Mouse (Mus musculus) heart, adult 2 months (tissue): Measurements from ENCODE around the gene Kat6b. TPM values are rescaled to one million over a fixed set of nuclear protein-coding genes. Genes with fewer than 3 reads are reported as not detected.

Experiments used
- DNase-seq, 2 experiments: peaks; one replicate each; pipeline ENCODE4 v3.0.0; 2021
- H3K27ac ChIP-seq: fragments of 200-600 bp; 2 replicates; pipeline ENCODE4 v1.8.1; 2022
- H3K27me3 ChIP-seq: fragments of 200-500 bp; 2 replicates; pipeline ENCODE4 v1.6.1; 2012; ENCODE audit warnings: mild to moderate bottlenecking, low read length, inconsistent platforms, mixed read lengths; ENCODE audit not compliant: control insufficient read depth, insufficient read depth
- H3K36me3 ChIP-seq: fragments of 200-500 bp; 2 replicates; pipeline ENCODE4 v1.6.1; 2012; ENCODE audit warnings: low read length, inconsistent platforms; ENCODE audit not compliant: control insufficient read depth, insufficient read depth
- H3K4me1 ChIP-seq: fragments of 200-500 bp; 2 replicates; pipeline ENCODE4 v1.6.1; 2011; ENCODE audit warnings: low read length; ENCODE audit not compliant: control insufficient read depth, insufficient read depth
- H3K4me3 ChIP-seq: fragments of 200-600 bp; 2 replicates; pipeline ENCODE4 v1.8.1; 2022
- H3K79me2 ChIP-seq: fragments of 200-500 bp; replicated peaks from 2 replicates; pipeline ENCODE4 v1.6.1; 2012; ENCODE audit warnings: mild to moderate bottlenecking, inconsistent platforms, low read length, moderate library complexity, mixed read lengths; ENCODE audit not compliant: control insufficient read depth, insufficient read depth
- H3K9ac ChIP-seq: fragments of 200-500 bp; 2 replicates; pipeline ENCODE4 v1.6.1; 2012; ENCODE audit warnings: low read depth, mild to moderate bottlenecking, control low read depth, inconsistent platforms, low read length, mixed read lengths
- CTCF ChIP-seq: fragments of 200-600 bp; IDR thresholded peaks from 2 replicates; pipeline ENCODE4 v1.8.1; 2022; ENCODE audit warnings: antibody characterized with exemption, mild to moderate bottlenecking, moderate library complexity
- EP300 ChIP-seq: fragments of 200-500 bp; IDR thresholded peaks from 2 replicates; pipeline ENCODE4 v1.6.1; 2011; ENCODE audit warnings: low read depth, low read length, control low read depth; ENCODE audit not compliant: insufficient read depth
- POLR2A ChIP-seq: fragments of 200-500 bp; IDR thresholded peaks from 2 replicates; pipeline ENCODE4 v1.6.1; 2011; ENCODE audit warnings: mild to moderate bottlenecking, low read depth, low read length, control low read depth; ENCODE audit not compliant: insufficient read depth
- WGBS: fragments of 180-500 bp; shearing (Covaris S2); methylation state at CpG from one replicate; pipeline ENCODE4 v1.1.7; 2018; 5-methylcytosine and 5-hydroxymethylcytosine counted together
- intact Hi-C: fragments of 180-260 bp; cut with DNase I; formaldehyde crosslinking; loops from one replicate; pipeline ENCODE4 v1.15.1; 2025
- polyA plus RNA-seq: library from polyadenylated mRNA; depleted of rRNA; stranded (reverse); fragments of >200 nt; gene quantifications from 2 replicates; pipeline ENCODE4 v1.2.3, GENCODE M21; 2012
- total RNA-seq, 2 experiments: library from RNA; stranded (reverse); gene quantifications; 2 replicates each; pipeline ENCODE4 v1.2.3; 2021

The Kat6b gene
- total and polyA plus RNA-seq, 3 experiments: 9.0 to 27.9 (median 26.6) TPM

DNA sequence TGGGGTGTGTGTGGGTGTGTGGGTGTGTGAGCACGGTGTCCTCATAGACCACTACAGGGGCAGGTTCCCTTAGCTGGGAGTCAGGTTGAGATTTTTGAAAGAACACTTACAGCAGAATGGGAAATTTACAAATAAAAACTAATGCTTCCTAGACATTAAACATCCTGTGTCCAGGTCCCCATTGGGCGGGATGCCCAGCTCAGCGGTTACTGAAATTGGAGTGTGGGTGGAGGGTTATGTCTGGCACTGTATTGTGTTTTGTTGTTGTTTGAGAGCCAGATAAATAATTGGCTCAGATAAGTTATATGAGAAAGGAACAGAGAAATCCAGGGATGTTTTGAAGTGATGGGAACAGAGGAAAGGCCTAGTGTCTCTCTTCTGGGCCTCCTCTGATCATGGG lies 209.8 kb downstream of the Kat6b start:
- 72% methylated on average over 3 of the region's 3 CpGs for WGBS
- intact Hi-C loops: no loop called here
- no peak for DNase-seq

GRCm38 (mm10) chr14:21695020-21695419 lies 213.8 kb downstream of the Kat6b start:
- Histone ChIP-seq H3K27me3 (no peaks in the 10 kb centered on the region), H3K79me2 (no peaks in the 10 kb centered on the region), H3K27ac (no peak overlapping the region), H3K4me3 (no peak overlapping the region), H3K4me1 (no peaks in the 10 kb centered on the region), H3K36me3 (no peaks in the 10 kb centered on the region), H3K9ac (no peak overlapping the region)
- WGBS: 57% methylated on average over 6 of the region's 6 CpGs
- TF ChIP-seq POLR2A (no peak), EP300 (no peak), CTCF (no peak)
- DNase-seq: no peak
- intact Hi-C loops: no loop called here

More for the DNA sequence above, 209.8 kb downstream of the Kat6b start:
- Histone ChIP-seq H3K4me1 (no peaks in the 10 kb centered on the region), H3K36me3 (no peaks in the 10 kb centered on the region), H3K9ac (no peak overlapping the region), H3K27ac (no peak overlapping the region), H3K79me2 (no peaks in the 10 kb centered on the region), H3K27me3 (peaks cover 3% of the 10 kb centered on the region; the same call in 1 of the 2 replicates), H3K4me3 (no peak overlapping the region)
- TF ChIP-seq CTCF (no peak), EP300 (no peak), POLR2A (no peak)

GRCm38 (mm10) chr14:21696186-21696830 lies 215.1 kb downstream of the Kat6b start:
- Histone ChIP-seq H3K27ac (no peak overlapping the region), H3K4me1 (no peaks in the 10 kb centered on the region), H3K27me3 (no peaks in the 10 kb centered on the region), H3K79me2 (no peaks in the 10 kb centered on the region), H3K4me3 (no peak overlapping the region), H3K36me3 (no peaks in the 10 kb centered on the region), H3K9ac (no peak overlapping the region)
- TF ChIP-seq EP300 (no peak), POLR2A (no peak), CTCF (no peak)
- no peak for DNase-seq
- intact Hi-C loops: no loop called here
- 93% methylated on average over 7 of the region's 7 CpGs for WGBS

DNA sequence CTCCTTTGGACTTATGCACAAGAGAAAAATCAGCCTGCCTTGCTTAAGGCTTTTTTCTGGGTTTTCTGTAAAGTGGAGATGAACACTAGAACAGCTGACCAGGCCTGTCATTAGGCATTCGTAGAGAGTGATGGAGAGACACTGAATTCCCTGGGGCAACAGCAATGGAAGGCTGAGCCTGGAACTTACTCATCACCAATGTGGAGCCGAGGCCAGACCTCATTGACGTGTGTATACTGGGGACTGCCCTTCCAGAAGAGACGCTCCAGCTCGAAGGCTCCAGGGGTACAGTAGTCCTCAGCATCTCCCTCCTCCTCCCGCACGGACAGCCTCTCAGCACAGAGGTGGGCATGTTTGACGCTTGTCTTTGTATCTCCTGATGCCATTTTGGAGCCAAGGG lies 221.5 kb downstream of the Kat6b start:
- intact Hi-C loops: no loop called here
- no peak overlapping the region for H3K9ac ChIP-seq
- H3K79me2 ChIP-seq: no peaks in the 10 kb centered on the region
- no peaks in the 10 kb centered on the region for H3K27me3 ChIP-seq
- no peak overlapping the region for H3K27ac ChIP-seq
- peaks cover 11% of the 10 kb centered on the region for H3K4me1 ChIP-seq
- no peak overlapping the region for H3K4me3 ChIP-seq
- TF ChIP-seq EP300: no peak
- TF ChIP-seq CTCF: no peak
- no peak for TF ChIP-seq POLR2A
- no peak for DNase-seq
- 67% methylated on average over 8 of the region's 8 CpGs for WGBS
- H3K36me3 ChIP-seq: no peaks in the 10 kb centered on the region

- H3K79me2 ChIP-seq: no peaks in the 10 kb centered on the region
- H3K27me3 ChIP-seq: no peaks in the 10 kb centered on the region
- no peaks in the 10 kb centered on the region for H3K36me3 ChIP-seq
- H3K4me1 ChIP-seq: peaks cover 11% of the 10 kb centered on the region
- intact Hi-C loops: no loop called here
- no peak overlapping the region for H3K27ac ChIP-seq
- no peak overlapping the region for H3K9ac ChIP-seq
- no peak for TF ChIP-seq CTCF
- TF ChIP-seq POLR2A: no peak
- TF ChIP-seq EP300: 0 out of 2 replicates have a peak, but pooled peaks have one; percentile 47
- 21% methylated on average over 5 of the region's 5 CpGs for WGBS
- H3K4me3 ChIP-seq: no peak overlapping the region
- DNase-seq: peak in 1 of 2 experiments; percentile 30
Measured at GRCm38 (mm10) chr14:21703255-21703654, 222.0 kb downstream of the Kat6b start.

- intact Hi-C loops: no loop called here
- no peaks in the 10 kb centered on the region for H3K79me2 ChIP-seq
- H3K27me3 ChIP-seq: no peaks in the 10 kb centered on the region
- no peak overlapping the region for H3K4me3 ChIP-seq
- H3K27ac ChIP-seq: no peak overlapping the region
- TF ChIP-seq POLR2A (no peak), CTCF (no peak), EP300 (no peak)
- H3K36me3 ChIP-seq: no peaks in the 10 kb centered on the region
- WGBS: 91% methylated on average over 2 of the region's 2 CpGs
- H3K9ac ChIP-seq: no peak overlapping the region
- peaks cover 11% of the 10 kb centered on the region for H3K4me1 ChIP-seq
- DNase-seq: no peak
Measured at GRCm38 (mm10) chr14:21705462-21705861, 224.2 kb downstream of the Kat6b start.
